Mouse (Mus musculus) left cerebral cortex, postnatal 4 days (tissue): ENCODE measurements around the gene Prss28. TPM values are rescaled to one million over a fixed set of nuclear protein-coding genes. Genes with fewer than 3 reads are reported as not detected.

Experiments used
- DNase-seq: peaks from one replicate; pipeline ENCODE4 v3.0.0-alpha.2; 2022
- intact Hi-C: fragments of 180-260 bp; cut with DNase I; formaldehyde crosslinking; loops from one replicate; pipeline ENCODE4 v1.15.1; 2025
- total RNA-seq, 2 experiments: library from RNA; stranded (reverse); gene quantifications; 2 replicates each; pipeline ENCODE4 v1.2.3; 2021

Gene Prss28
- not detected for total RNA-seq

- intact Hi-C loops: no loop called here
- DNase-seq: no peak
Measured at GRCm38 (mm10) chr17:25308346-25308745, at the start of gene Prss28. Gene Prss28 (plus strand): TSS chr17:25308646.

- intact Hi-C loops: no loop called here
- DNase-seq: no peak
Measured at GRCm38 (mm10) chr17:25264453-25264852, 44.0 kb upstream of the Prss28 start.

DNA sequence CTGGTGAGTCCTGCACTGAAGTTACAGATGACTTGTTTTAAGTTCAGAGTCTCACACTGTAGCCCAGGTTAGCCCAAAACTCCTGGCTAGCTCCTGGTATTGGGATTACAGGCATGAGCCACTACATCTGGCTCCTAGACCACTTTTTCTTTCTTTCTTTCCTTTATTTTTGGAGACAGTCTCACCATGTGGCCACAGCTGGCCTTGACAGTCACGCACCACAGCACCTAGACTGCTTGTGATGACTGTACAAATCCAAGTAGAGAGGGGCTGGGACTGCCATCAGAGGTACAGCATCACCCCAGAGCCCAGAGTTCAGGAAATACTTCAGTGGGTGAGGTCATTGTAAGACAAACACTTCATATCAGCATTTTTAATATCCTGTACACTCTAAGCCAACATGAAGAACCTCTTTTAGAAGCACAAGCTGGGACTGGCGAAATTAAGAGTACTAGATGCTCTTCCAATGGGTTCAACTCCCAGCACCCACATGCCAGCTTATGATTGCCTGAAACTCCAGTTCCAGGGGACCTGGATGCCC lies 37.6 kb upstream of the Prss28 start:
- DNase-seq: no peak
- intact Hi-C loops: loop anchor here (5.0 kb wide), 1 partner anchor 254 kb away; the partner anchor contains the start of genes Cramp1l and Ift140

- no peak for DNase-seq
- intact Hi-C loops: loop anchor here (5.0 kb wide), 1 partner anchor 255 kb away; the partner anchor contains the start of genes Cramp1l and Ift140
Measured at GRCm38 (mm10) chr17:25272326-25272725, 36.1 kb upstream of the Prss28 start.

- intact Hi-C loops: loop anchor here (5.0 kb wide), 1 partner anchor 256 kb away; the partner anchor contains the start of genes Cramp1l and Ift140
- peak; percentile 86 for DNase-seq
Measured at GRCm38 (mm10) chr17:25272951-25273705, 35.3 kb upstream of the Prss28 start.

- intact Hi-C loops: loop anchor here (5.0 kb wide), 1 partner anchor 257 kb away; the partner anchor contains the start of genes Cramp1l and Ift140
- DNase-seq: peak; percentile 88
Measured at GRCm38 (mm10) chr17:25273706-25274501, 34.5 kb upstream of the Prss28 start.

GRCm38 (mm10) chr17:25274571-25275346 lies 33.7 kb upstream of the Prss28 start, which contains the start of gene Ube2i:
Gene Ube2i (minus strand): TSS chr17:25274622.
- DNase-seq: peak; percentile 55
- intact Hi-C loops: loop anchor here (5.0 kb wide), 1 partner anchor 257 kb away; the partner anchor contains the start of genes Cramp1l and Ift140

- intact Hi-C loops: no loop called here
- no peak for DNase-seq
Measured at GRCm38 (mm10) chr17:25275833-25276232, 32.6 kb upstream of the Prss28 start.

DNA sequence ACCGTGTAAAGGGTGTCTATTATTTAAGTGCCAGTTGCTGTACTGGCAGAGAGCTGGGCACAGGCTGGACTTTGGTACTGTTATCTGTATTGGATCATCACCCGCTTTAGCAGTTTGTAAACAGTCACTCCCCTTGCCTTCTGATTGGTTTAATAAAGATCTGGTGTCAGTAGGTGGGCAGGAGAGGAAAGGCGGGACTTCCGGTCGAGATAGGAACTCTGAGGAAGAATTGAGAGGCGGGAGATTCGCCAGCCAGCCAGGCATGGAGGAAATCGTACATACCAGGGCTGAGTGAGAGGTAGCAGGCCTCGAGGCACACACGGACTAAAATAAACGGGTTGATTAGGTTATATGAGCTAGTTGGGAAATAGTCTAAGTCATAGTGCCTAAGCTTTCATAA lies 26.3 kb upstream of the Prss28 start:
- intact Hi-C loops: no loop called here
- DNase-seq: peak; percentile 18

GRCm38 (mm10) chr17:25285033-25285432 lies 23.4 kb upstream of the Prss28 start:
- peak; percentile 80 for DNase-seq
- intact Hi-C loops: no loop called here

DNA sequence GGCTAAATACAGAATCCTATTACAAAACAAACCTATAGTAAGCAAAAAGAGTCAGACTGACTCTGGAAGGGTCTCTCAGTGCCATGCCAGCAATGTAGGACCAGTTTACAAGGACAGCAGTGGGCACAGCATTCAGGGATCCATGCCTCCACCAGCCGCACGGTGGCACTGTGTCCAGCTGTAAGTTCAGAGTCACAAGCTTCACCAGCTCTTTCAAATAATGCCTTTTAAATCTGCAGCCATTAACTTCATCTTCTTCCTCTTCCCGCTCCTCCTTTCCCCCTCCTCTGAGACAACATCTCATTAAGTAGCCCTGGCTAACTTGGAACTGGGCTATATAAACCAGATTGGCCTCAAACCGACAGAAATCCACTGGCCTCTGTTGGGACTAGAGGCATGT lies 19.6 kb upstream of the Prss28 start:
- intact Hi-C loops: no loop called here
- DNase-seq: peak; percentile 48

DNA sequence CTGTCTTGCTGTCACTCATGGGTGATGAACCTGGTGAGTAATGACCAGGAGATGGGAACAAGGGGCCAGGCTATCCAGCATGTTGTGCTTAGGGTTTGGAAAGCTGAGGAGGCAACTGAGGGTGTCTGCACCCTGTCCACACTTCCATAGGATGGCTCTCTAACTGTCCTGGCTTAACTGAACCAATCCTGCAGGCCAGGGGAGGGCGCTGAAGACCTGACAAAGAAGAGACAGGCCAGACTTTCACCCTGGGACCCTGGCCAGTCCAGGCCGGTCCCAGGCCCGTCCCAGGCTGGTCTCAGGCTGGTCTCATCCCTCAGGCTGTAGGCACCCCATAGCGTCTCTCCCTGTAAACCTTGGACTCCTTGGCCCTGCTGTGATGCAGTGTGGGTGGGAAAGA lies 18.0 kb upstream of the Prss28 start:
- no peak for DNase-seq
- intact Hi-C loops: loop anchor here (10.0 kb wide), 1 partner anchor 184 kb away; no protein-coding TSS in a partner anchor

DNA sequence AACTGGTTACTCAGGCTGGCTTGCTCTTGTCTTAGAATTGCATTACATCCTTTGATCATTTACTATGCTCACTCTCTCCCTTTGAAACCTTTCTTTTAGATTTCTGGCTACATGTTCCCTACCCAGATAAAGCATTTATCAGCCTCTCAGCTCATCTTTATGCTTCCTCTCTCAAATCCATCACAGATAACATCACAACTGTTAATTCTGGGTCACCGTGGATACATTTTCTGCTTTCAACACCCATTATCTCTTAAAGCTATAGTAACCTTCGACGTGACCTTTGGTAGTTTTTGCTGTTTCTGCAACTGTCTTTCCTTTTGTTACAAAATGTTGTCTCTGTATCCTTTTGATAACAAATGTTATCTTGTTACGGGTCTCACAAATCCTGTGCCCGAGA lies 15.0 kb upstream of the Prss28 start:
- intact Hi-C loops: loop anchor here (10.0 kb wide), 1 partner anchor 181 kb away; no protein-coding TSS in a partner anchor

DNA sequence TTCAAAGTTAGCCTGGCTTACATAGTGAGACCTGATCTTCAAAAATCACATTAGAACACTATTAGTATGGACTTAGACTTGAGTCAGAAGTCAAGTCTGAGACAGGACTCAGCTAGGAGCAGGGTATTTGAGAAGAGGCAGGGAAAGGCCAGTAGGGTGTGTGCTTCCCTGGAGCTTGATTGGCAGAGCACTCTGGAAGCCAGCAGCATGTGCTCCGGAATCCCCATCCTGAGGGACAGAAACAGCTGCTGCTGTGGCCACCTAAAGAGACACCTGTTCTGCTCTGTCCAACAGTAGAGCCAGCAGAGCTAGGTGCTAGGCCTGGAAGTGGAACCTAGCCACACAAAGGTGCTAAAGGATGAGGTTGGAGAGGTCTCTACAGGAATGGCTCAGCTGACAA lies 14.3 kb upstream of the Prss28 start:
- no peak for DNase-seq
- intact Hi-C loops: loop anchor here (10.0 kb wide), 1 partner anchor 181 kb away; no protein-coding TSS in a partner anchor

More for the DNA sequence above, 15.0 kb upstream of the Prss28 start:
- DNase-seq: no peak

DNA sequence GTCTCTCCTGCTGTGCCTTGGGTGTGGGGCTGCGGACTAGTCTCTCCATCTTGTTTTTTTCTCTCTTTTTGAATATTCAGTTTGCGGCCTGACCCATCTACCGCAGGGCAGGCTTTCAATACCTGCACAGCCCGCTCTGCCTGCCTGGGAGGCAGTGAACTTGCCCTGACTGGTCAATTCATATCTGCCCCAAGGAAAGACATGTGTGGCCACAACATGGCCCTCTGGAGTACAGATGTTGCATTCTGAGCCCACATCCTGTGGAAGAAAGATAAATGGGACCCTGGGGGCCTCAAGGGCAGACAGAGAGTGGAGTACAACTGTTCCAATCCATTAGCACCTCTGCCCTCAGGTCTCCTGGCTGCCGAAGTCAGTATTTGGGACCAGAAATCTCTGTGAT lies 10.4 kb upstream of the Prss28 start, which contains the start of gene Prss34:
Gene Prss34, plus strand, starts transcription at position 301 of the 400 bp plus-strand sequence.
- no peak for DNase-seq
- intact Hi-C loops: loop anchor here (10.0 kb wide), 1 partner anchor 177 kb away; no protein-coding TSS in a partner anchor

GRCm38 (mm10) chr17:25318354-25318753 lies 9.9 kb downstream of the Prss28 start, which contains the start of gene Prss29:
Gene Prss29 (plus strand): TSS chr17:25318654.
- intact Hi-C loops: no loop called here
- DNase-seq: no peak

- intact Hi-C loops: no loop called here
- DNase-seq: no peak
Measured at GRCm38 (mm10) chr17:25320819-25321218, 12.4 kb downstream of the Prss28 start.

DNA sequence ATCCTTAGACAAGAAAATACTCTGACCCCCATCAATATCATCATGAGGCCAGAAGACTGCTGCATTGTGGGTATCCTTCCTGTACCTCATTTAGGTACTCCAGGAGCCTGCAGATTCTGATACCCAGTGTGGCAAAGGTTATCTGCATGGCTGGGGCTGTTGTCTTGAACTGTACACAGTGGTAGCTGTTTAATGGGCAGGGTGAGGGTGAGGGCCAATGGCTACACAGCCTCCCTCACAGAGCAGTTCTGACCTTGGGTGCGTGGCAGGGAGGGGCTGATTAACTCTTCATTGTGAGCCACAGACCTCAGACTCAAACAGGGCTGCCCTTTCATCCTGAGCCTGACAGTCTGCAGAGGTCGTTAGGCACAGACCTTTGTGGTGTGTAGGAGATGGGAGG lies 14.5 kb downstream of the Prss28 start:
- no peak for DNase-seq
- intact Hi-C loops: no loop called here

DNA sequence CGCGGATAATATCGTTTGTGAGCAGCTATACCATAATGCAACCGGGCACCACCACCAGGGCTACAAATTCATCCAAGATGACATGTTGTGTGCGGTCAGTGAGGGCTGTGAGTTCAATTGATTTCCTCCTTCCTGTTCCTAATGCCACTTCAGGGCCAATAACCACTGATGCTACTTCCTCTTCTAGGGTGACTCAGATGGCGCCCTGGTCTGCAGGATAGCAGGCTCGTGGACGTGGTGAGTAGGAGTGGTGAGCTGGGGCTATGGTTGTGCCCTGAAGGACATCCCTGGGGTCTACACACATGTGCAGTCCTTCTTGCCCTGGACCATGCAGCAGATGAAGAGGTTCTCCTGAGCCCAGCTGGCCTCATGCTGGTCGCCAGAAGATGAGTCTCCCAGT lies 23.9 kb downstream of the Prss28 start:
- intact Hi-C loops: loop anchor here (5.0 kb wide), 1 partner anchor 140 kb away; no protein-coding TSS in a partner anchor
- DNase-seq: no peak

GRCm38 (mm10) chr17:25333943-25334342 lies 25.5 kb downstream of the Prss28 start:
- intact Hi-C loops: loop anchor here (5.0 kb wide), 1 partner anchor 138 kb away; no protein-coding TSS in a partner anchor

More at GRCm38 (mm10) chr17:25333943-25334342, 25.5 kb downstream of the Prss28 start:
- peak; percentile 79 for DNase-seq
